Mouse (Mus musculus): ENCODE data around the gene Rnf207.

Gene Rnf207

DNA sequence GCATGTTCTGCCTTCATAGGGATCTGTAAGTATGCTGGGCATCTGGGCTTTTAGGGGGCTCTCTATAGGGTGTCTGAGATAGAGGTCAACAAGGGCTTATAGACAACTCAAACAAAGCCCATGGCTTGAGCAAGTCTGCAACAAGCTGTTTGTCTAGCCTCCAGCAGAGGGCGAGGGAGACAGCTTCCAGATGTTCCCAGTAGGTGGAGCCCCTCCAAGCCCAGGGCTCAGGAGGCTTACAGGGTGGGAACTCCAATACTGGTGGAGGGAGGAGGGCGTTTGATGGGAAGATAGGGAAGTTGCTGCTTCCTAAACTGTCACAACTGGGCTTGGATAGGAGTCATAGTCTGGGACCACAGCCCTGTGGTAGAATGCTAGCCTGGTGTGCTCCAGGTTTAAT lies 14.2 kb upstream of the Rnf207 start:
- peak; percentile 47 to 84 for DNase-seq (ENCODE audit: inconsistent age in 2 of 2, low spot score in 1 of 2)

DNA sequence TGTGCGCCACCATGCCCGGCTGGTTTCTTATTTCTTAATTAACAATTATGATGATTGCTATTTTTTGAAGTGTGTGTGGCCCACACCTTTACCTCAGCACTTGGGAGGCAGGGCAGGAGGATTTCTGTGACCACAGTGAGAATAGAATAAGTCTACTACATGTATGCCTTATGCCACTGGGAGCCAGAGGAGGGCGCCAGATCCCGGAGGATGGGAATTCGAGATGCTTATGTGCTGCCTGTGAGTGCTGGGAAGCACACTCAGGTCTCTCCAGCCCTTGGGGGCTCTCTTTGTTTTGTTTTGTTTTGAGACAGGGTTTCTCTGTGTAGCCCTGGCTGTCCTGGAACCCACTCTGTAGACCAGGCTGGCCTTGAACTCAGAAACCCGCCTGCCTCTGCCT lies 9.9 kb upstream of the Rnf207 start:
- DNase-seq (ENCODE audit: inconsistent age in 2 of 2, low spot score in 1 of 2) = peak in 1 of 2 experiments; percentile 67

DNA sequence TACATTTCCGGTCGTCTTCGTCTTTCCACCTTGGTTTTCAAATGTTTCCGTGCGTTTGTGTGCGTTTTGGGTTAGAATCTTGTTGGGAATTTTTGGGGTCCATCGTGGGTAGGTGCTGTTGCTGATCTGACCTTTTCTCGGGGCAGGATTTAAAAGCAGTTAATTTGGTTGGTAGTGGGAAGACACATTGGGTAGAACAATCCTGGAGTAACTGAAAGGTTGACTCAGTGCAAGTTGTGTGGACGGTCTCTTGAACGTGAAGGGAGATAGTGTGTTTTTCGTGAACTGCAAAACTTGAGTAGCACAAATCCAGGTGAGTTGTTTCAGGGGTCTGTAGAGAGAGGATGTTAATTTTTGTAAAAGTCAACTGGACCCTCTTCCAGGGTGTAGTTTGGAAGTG lies 7.8 kb upstream of the Rnf207 start:
- no peak for DNase-seq (ENCODE audit: inconsistent age in 2 of 2, low spot score in 1 of 2)

DNA sequence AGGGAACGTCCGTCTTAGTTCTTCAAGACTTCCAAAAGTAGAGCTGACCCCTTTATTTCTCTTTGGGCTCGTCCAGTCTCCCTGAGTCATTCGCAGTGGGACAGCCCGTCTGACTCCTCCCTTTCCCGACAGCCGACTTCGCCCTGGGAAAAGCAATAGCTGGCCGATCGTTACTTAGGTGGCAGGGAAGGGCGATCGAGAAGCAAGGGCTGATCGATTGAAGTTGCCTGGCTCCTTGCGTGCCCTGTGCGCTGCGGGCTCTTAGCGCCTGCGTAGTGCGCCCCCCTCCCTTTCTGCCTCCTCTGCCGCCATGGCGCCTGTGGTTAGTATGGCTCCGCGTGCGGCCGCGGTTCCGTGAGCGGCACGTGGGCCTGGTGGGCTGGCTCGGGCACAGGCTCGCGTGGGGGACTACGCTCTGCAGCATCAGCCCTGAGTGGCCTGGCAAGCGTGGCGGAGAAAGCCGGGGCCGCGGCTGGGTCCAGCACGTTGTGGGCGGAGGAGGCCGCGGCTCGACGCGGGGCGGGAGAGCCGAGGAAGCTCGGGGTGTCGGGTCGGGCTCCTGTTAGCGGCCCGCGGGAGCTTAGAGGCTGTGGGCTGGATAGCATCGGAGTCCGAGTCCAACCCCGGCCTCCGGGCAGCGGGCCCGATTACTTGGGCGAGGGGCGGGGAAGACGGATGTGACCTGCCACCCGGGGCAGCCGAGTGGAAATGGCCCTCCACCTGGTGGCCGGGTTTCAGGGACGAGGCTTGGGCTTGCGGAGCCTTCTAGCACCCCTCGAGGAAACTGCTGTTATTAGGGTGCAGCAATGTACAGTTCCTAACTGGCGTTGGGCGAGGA lies 7.0 kb upstream of the Rnf207 start, which contains the start of gene Rpl22:
TSS of gene Rpl22 (plus strand) at position 169 of the 838 bp plus-strand sequence.
- peak; percentile 96 to 98 for DNase-seq (ENCODE audit: inconsistent age in 2 of 2, low spot score in 1 of 2)

DNA sequence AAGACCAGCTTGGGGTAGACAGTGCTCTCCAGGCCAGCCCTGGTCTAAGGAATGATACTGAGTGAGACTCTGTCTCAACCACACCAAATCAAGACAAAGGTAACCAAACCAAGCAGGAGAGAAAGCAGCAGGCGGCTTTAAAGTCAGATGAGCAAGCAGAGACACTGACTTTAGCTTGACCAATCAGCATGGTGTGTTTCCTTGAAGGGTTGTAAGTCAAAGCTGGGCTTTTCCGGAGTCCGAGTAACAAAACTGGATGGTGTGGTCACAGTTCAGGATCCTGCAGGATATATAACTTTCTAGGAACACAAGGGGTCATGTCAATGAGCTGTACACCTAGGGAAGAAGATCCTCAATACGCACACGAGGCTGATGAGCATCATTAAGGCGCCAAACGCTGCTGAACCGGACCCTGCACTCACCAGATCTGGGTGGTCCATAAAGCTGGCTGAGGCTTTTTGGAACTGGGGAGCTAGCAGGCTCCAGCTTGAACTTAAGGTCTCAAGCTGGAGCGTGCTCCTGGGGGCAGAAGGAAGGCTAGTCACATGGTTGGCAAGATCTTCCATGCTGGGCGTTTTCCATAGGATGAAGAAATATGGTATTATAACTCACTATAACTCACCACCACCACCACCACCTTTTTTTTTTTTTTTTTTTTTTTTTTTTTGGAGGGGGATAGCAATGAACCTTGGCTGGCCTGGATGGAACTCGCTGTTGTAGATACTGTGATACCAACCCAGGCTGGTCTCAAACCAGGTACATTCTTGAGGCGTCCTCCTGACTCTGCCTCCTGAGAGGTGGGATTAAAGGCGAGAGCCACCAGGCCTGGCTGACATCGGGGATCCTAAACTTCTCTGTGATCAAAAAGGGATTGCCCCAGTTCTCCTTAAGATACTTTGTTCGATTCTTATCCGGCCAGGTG lies 6.1 kb upstream of the Rnf207 start:
- DNase-seq (ENCODE audit: inconsistent age in 2 of 2, low spot score in 1 of 2) = no peak

DNA sequence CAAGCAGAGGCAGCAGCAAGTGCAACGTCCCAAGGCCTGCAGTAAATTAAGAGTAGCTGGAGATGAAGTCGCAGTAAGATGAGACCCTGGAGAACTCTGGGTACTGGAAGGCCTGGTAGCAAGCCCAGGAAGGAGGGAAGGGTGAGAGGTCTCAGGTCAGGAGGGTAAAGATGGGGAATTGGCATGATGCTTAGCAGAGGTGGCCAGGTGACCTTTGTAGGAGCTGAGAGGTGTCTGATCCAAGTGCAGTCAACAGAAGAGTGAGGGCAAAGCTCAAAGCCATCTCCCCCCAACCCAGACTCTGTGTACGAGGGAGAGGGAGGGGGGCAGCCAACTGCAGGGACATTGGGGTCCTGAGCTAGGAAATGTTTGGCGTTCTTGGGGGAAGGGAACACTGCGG lies 2.7 kb upstream of the Rnf207 start:
- DNase-seq (ENCODE audit: inconsistent age in 2 of 2, low spot score in 1 of 2) = no peak

DNA sequence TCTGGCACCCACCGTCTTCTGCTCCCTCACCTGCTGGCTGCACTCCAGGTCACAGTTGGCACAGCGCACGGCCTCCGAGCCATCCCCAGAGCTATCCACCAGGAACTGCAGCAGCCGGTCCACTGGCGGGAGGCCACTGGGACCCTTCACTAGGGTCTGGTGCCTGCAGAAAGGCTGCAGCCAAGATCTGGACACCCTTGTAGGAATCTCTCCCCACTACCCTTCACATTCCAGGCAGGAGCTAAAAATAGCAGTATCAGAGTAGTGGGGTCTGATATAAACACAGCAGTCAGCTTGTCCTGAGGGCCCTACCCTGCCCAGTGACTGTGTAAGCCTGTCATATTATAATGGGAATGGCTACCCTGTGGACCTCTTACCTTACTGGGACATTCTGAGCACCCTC lies 1.2 kb downstream of the Rnf207 start:
- no peak for DNase-seq (ENCODE audit: inconsistent age in 2 of 2, low spot score in 1 of 2)

DNA sequence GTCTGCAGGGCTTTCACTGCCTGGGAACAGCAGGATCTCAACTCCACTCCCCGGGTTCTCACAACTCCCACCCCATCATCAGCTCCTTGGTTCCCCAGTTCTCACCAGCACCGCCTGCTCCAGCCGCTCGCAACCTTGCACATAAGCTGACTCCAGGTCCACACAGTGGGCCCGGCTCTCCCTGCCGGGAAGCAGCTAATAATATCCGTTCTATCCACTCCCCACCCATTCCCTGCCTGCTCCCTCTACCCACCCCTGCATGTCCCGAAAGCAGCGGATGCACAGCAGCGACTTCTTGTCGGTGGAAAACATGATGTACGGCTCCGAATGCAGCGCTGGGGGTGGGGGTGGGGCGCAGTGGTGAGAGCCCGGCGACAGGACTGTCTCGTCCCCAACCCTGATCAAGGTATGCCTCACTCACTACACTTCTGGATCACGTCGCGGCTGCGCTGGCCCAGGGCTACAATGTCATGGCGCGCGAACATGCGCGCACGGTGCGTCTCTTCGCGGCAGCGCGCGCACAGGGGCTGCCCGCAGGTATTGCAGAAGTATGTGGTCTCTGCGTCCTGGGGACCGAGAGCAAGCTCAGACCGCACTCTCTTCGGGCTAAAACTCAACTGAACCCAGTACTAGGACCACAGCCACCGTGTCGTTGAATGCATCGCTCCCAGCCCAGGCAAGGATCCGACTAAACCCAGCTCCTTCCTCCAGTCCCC lies 3.1 kb downstream of the Rnf207 start:
- DNase-seq (ENCODE audit: inconsistent age in 2 of 2, low spot score in 1 of 2) = no peak

DNA sequence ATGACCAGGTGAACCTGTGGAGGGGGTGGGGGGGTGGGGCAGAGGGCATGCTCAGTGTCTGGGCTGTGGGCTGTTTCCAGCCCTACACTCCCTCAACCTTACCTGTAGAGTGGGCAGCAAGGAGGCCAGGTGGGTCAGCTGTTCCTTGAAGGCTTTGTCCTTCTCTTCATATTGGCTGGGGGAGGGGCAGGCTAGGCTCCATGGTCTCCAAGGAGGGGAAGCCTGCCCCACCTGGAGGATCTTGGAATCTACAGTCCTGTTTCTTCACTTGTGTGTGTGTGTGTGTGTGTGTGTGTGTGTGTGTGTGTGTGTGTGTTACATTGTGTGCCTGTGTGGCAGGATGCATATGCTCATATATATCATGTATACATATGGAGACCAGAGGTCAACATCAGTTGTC lies 4.9 kb downstream of the Rnf207 start:
- DNase-seq (ENCODE audit: inconsistent age in 2 of 2, low spot score in 1 of 2) = no peak

DNA sequence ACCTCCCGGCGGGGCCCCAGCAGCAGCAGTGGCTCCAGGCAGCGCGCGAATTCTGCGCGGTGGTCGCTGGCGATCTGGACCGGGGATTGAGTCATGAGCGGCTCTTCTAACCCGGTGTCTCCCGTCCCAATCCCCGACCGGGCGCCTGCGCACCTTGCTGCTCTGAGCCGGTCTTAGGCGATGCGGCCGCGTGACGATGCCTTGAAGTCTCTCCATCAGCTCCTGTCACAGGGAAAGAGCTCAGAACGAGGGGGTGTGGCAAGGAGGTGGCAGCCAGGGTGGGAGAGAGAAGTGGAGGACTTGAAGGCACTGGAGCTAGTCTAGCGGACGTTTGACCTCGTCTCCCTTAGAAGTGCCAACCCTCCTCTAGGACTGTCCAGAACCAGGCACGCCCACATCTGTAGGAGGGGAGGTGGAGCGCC lies 5.6 kb downstream of the Rnf207 start:
- peak; percentile 34 to 77 for DNase-seq (ENCODE audit: inconsistent age in 2 of 2, low spot score in 1 of 2)

DNA sequence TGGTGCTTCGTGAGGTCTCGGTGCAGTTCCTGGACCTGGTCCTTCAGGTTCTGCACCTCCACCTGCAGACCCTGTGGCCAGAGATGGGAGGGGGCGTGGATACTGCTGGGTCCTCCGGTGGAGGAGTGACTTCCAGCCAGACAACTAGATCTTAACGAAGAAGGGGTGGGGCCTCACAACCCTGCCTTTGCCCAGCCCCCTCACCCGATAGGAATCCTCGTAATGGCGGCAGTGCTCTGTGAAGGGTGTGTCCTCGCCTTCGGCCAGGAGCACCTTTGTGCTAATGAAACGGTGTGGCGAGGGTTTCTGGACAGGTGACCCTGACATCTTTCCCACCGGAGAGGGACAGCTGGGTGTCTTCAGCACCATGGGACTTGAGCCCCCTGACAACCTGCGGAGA lies 6.6 kb downstream of the Rnf207 start:
- no peak for DNase-seq (ENCODE audit: inconsistent age in 2 of 2, low spot score in 1 of 2)

DNA sequence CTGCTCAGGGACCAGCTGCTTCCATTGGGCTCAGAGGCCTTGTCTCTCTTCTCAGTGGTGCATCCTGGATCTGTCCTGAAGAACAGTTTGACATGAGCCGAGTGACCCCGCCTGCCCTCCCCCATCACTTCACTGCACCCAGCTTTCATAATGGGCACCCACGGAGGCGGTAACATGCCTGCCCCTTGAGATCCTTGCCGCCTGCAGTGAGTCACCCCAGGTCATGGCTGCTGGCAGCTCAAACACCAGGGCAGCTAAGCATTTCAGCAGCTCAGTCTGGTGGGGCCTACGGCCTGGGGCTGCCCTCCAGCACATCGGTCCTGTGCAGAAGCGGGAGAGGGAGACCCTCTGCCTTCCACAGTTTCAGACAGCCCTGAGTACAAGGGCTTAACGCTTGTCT lies 11.3 kb downstream of the Rnf207 start:
- peak; percentile 51 to 73 for DNase-seq (ENCODE audit: inconsistent age in 2 of 2, low spot score in 1 of 2)

DNA sequence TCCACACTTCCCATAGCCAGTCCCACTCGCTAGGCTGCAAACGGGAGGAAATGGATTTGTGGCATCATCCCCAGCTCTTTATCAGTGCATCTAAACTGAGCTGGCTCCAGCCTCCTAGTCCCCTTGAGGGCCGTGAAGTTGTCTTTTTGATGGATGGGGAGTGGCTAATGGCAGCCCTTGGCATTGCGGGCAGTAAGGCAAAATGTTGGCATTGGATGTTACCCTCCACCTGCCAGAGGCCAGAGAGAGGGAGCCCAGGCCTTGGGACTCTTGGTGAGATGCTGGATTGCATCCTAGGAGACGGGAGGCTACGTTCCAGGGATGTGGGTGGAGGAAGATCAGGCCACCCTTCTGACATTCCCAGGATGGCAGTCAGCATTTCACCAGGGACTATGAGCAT lies 12.8 kb downstream of the Rnf207 start:
- no peak for DNase-seq (ENCODE audit: inconsistent age in 2 of 2, low spot score in 1 of 2)

DNA sequence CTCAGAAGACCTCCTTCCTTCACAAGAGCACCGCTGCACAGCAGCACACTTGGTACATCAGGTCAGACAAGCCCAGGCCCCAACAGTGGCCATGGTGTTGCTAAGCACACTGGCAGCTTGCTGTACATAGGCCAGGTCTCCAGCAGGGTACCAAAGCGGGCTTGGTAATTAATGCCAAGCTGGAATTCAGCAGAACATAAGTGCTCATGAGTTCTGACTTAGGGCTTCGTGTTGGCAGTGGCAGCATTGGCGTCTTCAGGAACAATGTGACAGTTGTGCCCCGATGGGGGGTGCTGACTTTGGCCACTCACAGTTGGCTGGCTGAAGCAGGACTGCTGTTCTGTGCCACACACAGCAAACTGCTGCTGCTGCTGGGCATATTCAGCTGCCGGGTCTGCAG lies 14.1 kb downstream of the Rnf207 start:
- no peak for DNase-seq (ENCODE audit: inconsistent age in 2 of 2, low spot score in 1 of 2)

DNA sequence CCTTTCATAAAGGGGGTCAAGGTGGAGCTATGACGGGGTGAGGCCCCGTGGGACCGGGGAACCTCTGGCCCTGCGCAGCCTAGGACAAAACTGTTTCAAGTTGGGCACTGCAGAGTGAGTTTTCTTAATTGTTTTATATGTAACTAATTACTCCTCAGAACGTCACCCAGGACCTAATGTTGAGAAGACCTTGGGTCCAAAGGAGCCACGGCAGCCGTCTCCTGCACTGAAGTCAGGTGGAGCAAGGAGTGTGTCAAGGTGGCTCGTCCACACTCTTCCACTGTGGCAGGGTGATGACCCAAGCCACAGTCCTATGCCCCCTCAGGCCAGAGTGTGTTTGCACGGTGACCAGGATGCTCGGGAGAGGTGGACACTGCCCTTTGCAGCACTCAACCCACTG lies 15.6 kb downstream of the Rnf207 start:
- no peak for DNase-seq (ENCODE audit: inconsistent age in 2 of 2, low spot score in 1 of 2)

DNA sequence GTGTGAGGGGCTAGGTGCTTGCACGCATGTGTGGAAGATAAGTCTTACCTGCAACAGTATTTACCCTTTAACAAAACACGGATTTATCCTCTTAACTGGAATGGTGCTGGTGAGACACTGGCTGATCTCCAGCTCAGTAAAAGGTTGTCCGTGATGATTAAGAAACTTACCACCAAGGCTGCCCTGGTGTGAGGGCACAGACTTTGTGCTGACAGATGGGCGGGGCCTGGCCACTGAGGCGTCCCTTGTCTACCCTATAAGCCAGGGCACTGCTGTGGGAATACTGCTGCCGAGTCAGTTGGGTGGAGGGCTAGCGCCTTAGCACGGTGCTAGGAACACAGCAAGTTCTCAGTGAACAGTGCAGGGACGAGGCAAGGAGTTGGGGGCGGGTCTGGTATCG lies 16.8 kb downstream of the Rnf207 start:
- peak in 1 of 2 experiments; percentile 71 for DNase-seq (ENCODE audit: inconsistent age in 2 of 2, low spot score in 1 of 2)

DNA sequence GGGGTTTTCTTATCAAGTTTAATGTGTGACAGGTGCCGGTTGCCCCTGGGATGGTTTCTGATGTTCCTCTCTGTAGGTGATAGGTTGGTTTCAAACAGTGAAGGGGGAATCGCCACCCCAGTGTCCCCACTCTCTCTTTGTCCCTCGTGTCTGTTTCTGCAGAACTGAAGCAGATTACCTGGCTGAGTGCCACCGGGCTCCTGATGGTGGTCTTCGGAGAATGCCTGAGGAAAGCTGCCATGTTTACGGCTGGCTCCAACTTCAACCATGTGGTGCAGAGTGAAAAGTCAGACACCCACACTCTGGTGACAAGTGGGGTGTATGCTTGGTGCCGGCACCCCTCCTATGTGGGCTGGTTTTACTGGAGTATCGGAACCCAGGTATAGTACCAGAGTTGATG lies 18.4 kb downstream of the Rnf207 start:
- no peak for DNase-seq (ENCODE audit: inconsistent age in 2 of 2, low spot score in 1 of 2)

DNA sequence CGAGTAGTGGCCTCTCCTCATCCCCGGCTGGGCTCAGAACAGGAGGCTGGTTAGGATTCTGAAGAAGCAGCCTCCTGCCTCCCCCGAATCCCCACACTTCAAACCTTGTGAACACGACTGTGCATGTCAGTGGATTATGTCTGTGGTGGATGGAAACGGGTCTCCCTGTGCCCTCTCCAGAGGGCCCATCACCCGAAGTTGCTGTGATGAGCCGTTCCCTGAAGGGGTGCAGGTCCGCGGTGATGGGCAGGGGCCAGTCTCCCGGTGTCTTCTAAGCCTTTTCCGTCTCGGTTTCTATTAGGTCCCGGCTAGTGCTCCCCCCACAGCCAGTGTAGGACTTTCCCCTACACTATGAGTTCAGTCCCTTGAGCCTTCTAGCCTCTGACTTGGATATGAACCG lies 20.0 kb downstream of the Rnf207 start:
- no peak for DNase-seq (ENCODE audit: inconsistent age in 2 of 2, low spot score in 1 of 2)

DNA sequence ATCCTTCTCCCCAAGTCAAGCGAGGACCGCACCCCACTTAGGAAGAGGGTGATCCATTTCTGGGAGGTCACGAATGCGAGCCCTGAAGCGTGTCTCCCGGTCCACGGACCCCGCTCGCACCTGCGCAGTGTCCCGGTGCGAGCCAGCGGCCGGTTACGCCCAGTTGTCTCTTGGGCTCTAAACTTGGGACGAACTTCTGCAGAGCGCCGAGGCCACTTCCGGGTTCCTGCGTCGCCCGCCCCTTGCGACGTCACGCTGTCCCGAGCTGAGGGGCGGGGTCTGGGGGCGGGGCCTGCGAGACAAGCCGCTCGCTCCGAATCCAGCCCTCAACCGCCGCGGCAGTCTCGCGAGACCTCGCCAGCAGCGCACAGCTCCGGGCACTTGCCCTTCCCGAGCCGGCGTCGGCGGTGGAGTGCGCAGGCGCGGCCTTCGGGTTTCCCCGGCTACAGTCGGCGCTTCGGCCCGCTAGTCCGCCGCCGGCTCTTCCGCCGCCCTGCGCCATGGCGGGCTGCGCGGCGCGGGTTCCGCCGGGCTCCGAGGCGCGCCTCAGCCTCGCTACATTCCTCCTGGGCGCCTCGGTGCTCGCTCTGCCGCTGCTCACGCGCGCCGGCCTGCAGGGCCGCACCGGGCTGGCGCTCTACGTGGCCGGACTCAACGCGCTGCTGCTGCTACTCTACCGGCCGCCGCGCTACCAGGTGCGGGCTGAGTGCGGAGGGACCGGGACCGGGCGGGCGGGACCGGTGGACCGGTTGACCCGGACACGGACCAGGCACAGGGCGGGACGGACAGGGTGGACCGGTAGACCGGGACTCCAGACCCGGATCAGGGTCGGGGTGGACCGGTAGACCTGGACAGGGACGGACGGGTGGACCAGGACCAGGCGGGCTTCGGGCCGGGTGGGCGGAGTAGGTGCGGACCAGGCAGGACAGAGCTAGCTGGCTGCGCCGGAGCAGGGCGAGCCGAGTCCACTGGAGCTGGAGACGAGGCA lies 21.6 kb downstream of the Rnf207 start, which contains the start of gene Icmt:
TSS of gene Icmt (plus strand) at position 354 of the 988 bp plus-strand sequence.
- DNase-seq (ENCODE audit: inconsistent age in 2 of 2, low spot score in 1 of 2) = peak; percentile 99 to 100

DNA sequence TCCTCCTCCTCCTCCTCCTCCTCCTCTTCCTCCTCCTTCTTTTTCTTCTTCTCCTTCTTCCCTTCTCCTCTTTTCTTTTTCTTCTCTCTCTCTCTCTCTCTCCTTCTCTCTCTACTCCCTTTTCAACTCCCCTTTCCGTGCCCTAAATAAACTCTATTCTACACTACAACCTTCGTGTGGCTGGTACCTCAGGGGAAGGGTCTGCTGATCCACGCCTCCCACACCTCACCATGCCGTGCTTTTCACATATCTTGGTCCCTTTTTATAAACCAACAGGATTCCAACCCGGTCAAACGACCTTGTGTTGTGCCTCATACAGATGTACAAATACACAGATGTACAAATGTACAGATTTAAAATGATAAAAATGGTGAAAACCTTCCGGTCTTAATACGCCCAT lies 22.4 kb downstream of the Rnf207 start:
- no peak for DNase-seq (ENCODE audit: inconsistent age in 2 of 2, low spot score in 1 of 2)

Measured in adrenal gland, adult (tissue).